Mouse (Mus musculus): Measurements from ENCODE around the gene Unc119.

The Unc119 gene

GRCm38 (mm10) chr11:78344328-78344889, 1.1 kb downstream of the Unc119 start:
- DNase-seq (ENCODE audit: low spot score) = no peak

- no peak for DNase-seq (ENCODE audit: low spot score)
Measured at GRCm38 (mm10) chr11:78344890-78345715, 1.8 kb downstream of the Unc119 start.

- no peak for DNase-seq (ENCODE audit: low spot score)
Measured at GRCm38 (mm10) chr11:78345801-78346200, 2.5 kb downstream of the Unc119 start.

GRCm38 (mm10) chr11:78346326-78347069, 3.2 kb downstream of the Unc119 start:
- no peak for DNase-seq (ENCODE audit: low spot score)

- no peak for DNase-seq (ENCODE audit: low spot score)
Measured at GRCm38 (mm10) chr11:78347070-78347754, 3.9 kb downstream of the Unc119 start.

- no peak for DNase-seq (ENCODE audit: low spot score)
Measured at GRCm38 (mm10) chr11:78347908-78348307, 4.6 kb downstream of the Unc119 start.

GRCm38 (mm10) chr11:78348474-78348873, 5.2 kb downstream of the Unc119 start:
- DNase-seq (ENCODE audit: low spot score) = no peak

GRCm38 (mm10) chr11:78349441-78350358, 6.4 kb downstream of the Unc119 start:
- DNase-seq (ENCODE audit: low spot score) = no peak

GRCm38 (mm10) chr11:78353081-78353480, 9.8 kb downstream of the Unc119 start:
- no peak for DNase-seq (ENCODE audit: low spot score)

GRCm38 (mm10) chr11:78354905-78355304, 11.6 kb downstream of the Unc119 start:
- DNase-seq (ENCODE audit: low spot score) = no peak

GRCm38 (mm10) chr11:78355471-78356238, 12.4 kb downstream of the Unc119 start:
- no peak for DNase-seq (ENCODE audit: low spot score)

- DNase-seq (ENCODE audit: low spot score) = no peak
Measured at GRCm38 (mm10) chr11:78358330-78359007, 15.2 kb downstream of the Unc119 start.

GRCm38 (mm10) chr11:78360125-78360788, 17.0 kb downstream of the Unc119 start:
- no peak for DNase-seq (ENCODE audit: low spot score)

GRCm38 (mm10) chr11:78360789-78361131, 17.5 kb downstream of the Unc119 start:
- DNase-seq (ENCODE audit: low spot score) = no peak

- DNase-seq (ENCODE audit: low spot score) = no peak
Measured at GRCm38 (mm10) chr11:78363309-78364007, 20.2 kb downstream of the Unc119 start.

- no peak for DNase-seq (ENCODE audit: low spot score)
Measured at GRCm38 (mm10) chr11:78364103-78364502, 20.8 kb downstream of the Unc119 start.

- DNase-seq (ENCODE audit: low spot score) = no peak
Measured at GRCm38 (mm10) chr11:78367456-78368225, 24.4 kb downstream of the Unc119 start.

- DNase-seq (ENCODE audit: low spot score) = no peak
Measured at GRCm38 (mm10) chr11:78370389-78370788, 27.1 kb downstream of the Unc119 start.

Measured in layer of hippocampus, adult 9-10 months (tissue).